Mouse (Mus musculus) lung, adult 2 months (tissue): ENCODE results near the gene March7. TPM values are rescaled to one million over a fixed set of nuclear protein-coding genes. Genes with fewer than 3 reads are reported as not detected.

Source experiments
- DNase-seq: peaks from one replicate; pipeline ENCODE4 v3.0.0; 2022
- H3K4me1 ChIP-seq: fragments of 200-500 bp; 2 replicates; pipeline ENCODE4 v1.6.1; 2011; ENCODE audit warnings: low read length; ENCODE audit not compliant: control insufficient read depth, insufficient read depth
- H3K4me3 ChIP-seq: fragments of 200-500 bp; replicated peaks from 2 replicates; pipeline ENCODE3; 2011; ENCODE audit warnings: low read depth, mild to moderate bottlenecking, control low read depth, low read length; ENCODE audit errors: extremely low read depth
- CTCF ChIP-seq: fragments of 200-500 bp; IDR thresholded peaks from 2 replicates; pipeline ENCODE4 v1.5.1; 2011; ENCODE audit warnings: mild to moderate bottlenecking, low read length, control low read depth; ENCODE audit not compliant: insufficient read depth
- POLR2A ChIP-seq: fragments of 200-500 bp; IDR thresholded peaks from 2 replicates; pipeline ENCODE4 v1.6.1; 2011; ENCODE audit warnings: low read depth, mild to moderate bottlenecking, control low read depth, low read length, borderline replicate concordance; ENCODE audit errors: extremely low read depth
- WGBS: fragments of 180-500 bp; shearing (Covaris S2); methylation state at CpG from one replicate; pipeline ENCODE4 v1.1.7; 2018; 5-methylcytosine and 5-hydroxymethylcytosine counted together
- polyA plus RNA-seq: library from polyadenylated mRNA; depleted of rRNA; stranded (reverse); fragments of >200 nt; gene quantifications from 2 replicates; pipeline ENCODE4 v1.2.3, GENCODE M21; 2012

The March7 gene
- polyA plus RNA-seq, 1 experiment = 13.4 TPM

DNA sequence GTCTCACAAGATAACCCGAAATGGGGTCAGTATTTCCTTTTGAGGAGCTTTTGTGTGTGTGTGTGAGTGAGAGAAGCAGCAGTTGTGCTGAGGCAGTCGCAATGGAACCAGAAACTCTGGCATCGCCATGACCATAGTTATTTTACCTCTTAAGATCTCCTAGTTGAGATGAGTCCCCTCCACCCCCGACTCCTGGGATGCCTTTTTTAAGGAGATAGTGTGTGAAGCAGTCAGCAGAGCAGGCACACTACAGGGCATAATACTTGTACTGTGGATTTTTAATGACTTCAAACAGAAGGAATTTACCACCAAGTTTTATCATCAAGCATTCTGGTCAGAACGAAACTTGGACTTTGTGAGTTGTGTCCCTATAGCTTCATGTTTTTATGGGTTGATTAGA lies 1.1 kb downstream of the March7 start:
- Histone ChIP-seq H3K4me3 (peak overlapping the region; percentile 93), H3K4me1 (peaks cover 31% of the 10 kb centered on the region)
- WGBS = 5% methylated on average over 5 of the region's 5 CpGs
- no peak for DNase-seq
- TF ChIP-seq CTCF (no peak), POLR2A (no peak)

DNA sequence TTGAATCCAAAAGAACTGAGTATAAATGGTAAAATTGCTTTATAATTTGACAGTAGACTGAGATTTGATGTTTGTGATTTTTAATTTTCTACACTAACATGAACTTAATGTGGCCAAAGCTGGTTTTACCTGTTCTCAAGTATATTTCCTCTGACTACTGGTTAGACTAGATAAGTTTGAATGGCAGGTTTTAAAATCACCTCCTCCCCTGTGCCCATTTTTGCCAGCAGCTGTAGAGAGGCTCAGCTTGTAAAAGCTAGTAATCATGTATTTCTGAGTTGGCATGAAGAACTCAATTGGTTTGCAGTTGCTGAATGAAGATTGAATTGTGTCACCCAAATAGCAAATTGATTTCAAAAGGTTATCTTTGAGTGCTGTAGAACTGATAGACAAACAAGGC lies 2.8 kb downstream of the March7 start:
- Histone ChIP-seq H3K4me3 (no peak overlapping the region), H3K4me1 (peaks cover 41% of the 10 kb centered on the region)
- DNase-seq = no peak
- TF ChIP-seq POLR2A (no peak), CTCF (no peak)

DNA sequence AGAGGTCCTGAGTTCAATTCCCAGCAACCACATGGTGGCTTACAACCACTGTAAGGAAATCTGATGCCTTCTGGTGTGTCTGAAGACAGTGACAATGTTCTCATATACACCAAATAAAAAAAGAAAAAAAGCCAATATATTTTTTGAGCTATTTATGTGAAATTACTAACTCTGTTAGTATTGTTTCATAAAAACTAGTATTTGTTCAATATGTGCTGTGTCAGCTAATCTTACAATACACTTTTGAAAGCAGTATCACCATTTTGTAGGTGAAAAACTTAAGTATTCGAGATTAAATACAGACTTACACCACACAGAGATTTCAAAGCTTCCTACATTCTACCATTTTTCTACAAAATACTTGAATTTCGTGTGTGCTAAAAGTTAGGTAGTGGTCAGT lies 5.0 kb downstream of the March7 start:
- TF ChIP-seq CTCF = no peak
- TF ChIP-seq POLR2A = no peak
- DNase-seq = no peak
- 87% methylated on average over 2 of the region's 2 CpGs for WGBS
- Histone ChIP-seq H3K4me3 (no peak overlapping the region), H3K4me1 (peaks cover 38% of the 10 kb centered on the region)

DNA sequence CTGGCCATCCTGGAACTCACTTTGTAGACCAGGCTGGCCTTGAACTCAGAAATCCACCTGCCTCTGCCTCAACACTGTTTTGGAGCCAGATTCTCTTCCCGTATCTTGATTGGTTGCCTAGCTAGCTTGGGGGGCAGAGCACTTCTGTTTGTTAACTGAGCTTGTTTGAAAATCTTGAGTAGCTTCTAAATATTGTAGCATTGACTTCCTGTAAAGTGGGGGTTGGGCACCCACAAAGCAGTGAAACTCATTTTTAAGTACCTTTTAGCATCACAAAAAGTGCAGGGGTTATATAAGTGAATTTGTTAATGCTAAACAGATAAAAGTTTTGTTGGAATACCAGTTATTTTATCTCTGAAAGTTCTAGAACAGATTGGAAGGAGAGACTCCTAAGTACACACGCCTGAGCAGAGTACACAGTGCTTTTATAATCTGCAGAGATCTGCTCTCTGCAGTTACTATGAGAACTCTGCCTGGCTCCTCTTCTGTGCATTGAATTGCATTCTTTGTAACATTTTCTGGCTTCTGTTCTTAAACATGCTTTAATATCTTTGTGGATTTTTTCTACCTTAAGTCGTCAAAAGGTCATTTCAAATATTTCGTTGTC lies 7.0 kb downstream of the March7 start:
- Histone ChIP-seq H3K4me1 (peaks cover 41% of the 10 kb centered on the region), H3K4me3 (no peak overlapping the region)
- TF ChIP-seq POLR2A (no peak), CTCF (no peak)
- DNase-seq = no peak
- 34% methylated on average over 4 of the region's 4 CpGs for WGBS

DNA sequence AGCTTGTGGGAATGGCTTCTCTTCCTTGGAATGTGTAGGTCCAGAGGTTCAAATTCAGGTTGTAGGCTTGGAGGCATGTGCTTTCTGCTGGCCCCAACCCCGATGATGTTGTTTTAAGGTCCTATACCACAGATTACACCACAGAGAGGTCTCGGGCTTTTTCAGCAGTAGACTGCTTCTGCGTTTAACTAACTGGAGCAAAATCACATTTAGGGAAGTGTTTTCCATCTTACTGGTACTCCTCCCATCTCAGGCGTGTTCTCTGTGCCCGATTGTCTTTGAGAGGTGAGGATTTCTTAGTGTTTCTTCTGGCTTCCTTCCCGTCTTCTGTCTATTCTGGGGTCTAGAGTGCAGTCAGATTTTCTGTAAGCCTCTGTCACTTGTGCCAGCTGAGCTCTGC lies 7.9 kb downstream of the March7 start:
- no peak for DNase-seq
- 29% methylated on average over 6 of the region's 6 CpGs for WGBS

DNA sequence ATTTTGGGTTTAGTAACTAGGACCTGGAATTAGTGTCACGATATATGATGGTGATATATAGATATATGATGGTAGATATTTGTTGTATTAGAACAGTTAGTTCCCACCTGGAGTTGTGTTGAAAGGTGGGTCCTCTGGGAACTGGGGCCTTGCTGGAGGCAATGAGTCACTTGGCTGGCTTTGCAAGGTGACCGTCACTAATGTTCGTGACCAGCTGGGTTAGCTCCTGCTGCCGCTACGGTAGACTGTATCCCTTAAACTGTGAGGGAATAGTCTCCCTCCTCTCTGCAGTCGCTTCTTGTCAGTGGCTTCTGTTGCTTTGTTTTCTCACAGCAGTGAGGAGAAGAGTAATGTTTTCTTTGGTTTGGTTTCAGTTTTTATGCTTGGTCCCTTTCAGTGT lies 11.5 kb downstream of the March7 start:
- TF ChIP-seq POLR2A (no peak), CTCF (no peak)
- WGBS = 36% methylated on average over 6 of the region's 6 CpGs
- no peak for DNase-seq
- Histone ChIP-seq H3K4me3 (no peak overlapping the region), H3K4me1 (peaks cover 22% of the 10 kb centered on the region)

More for the DNA sequence above, 7.9 kb downstream of the March7 start:
- Histone ChIP-seq H3K4me3 (no peak overlapping the region), H3K4me1 (peaks cover 37% of the 10 kb centered on the region)
- TF ChIP-seq POLR2A = no peak
- TF ChIP-seq CTCF = no peak

DNA sequence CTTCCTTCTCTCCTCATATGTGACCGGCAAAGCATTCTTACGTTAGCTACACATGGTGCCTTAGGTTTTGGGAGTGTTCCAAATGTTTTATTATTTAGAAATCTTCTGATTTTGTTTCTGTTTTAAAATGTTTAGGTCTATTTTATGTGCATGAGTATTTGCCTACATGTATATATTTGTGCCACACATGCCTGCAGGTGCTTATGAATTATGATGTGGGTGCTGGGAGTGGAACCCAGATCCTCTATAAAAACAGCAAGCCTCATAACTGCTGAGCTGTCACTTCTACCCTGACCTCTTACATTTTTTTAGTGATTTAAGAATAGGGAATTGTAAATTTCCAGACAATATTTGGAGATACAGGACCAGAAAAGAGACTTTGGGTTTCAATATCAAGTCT lies 12.3 kb downstream of the March7 start:
- Histone ChIP-seq H3K4me3 (no peak overlapping the region), H3K4me1 (peaks cover 18% of the 10 kb centered on the region)
- WGBS = 41% methylated on average over 2 of the region's 2 CpGs
- TF ChIP-seq CTCF (no peak), POLR2A (no peak)
- no peak for DNase-seq

DNA sequence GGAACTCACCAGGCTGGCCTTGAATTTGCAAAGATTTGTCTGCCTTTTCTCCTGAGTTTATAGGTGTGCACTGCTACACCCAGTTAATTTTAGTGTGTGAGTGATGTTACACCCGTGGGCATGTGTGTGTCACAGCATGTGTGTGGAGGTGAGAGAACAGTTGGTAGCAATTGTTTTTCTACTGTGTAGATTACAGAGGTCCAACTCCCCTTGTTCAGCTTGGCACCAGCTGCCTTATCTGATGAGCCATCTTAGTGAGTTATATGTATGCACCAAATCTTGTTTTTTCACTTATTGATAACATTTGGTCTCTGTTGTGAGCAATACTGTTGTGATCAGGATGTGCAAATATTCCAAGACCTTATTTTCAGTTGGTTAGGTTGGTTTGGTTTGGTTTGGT lies 13.8 kb downstream of the March7 start:
- H3K4me3 ChIP-seq = no peak overlapping the region
- no peak for DNase-seq
- WGBS = 39% methylated on average over 1 of the region's 1 CpGs
- H3K4me1 ChIP-seq = peaks cover 11% of the 10 kb centered on the region
- TF ChIP-seq CTCF = no peak
- no peak for TF ChIP-seq POLR2A

DNA sequence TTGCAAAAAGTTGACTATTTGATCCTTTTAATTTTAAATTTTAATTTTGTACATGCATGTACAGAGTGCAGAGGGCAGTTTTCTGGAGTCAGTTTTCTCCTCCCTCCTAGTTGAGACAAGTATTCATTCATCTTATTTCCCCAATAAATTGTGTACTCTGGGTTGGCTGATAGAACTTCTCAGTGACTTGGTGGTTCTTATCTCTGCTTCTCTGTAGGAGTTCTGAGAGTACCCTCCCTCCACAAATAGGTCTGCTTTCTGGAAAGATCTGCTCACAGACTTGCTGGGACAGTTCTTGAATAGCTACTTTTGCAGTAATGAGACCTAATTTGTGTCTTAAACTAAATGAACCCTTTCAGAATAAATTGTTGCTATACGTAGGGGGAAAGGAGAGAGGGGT lies 18.8 kb downstream of the March7 start:
- Histone ChIP-seq H3K4me1 (peaks cover 3% of the 10 kb centered on the region), H3K4me3 (no peak overlapping the region)
- WGBS = 86% methylated on average over 1 of the region's 1 CpGs
- no peak for DNase-seq
- TF ChIP-seq CTCF (no peak), POLR2A (no peak)

DNA sequence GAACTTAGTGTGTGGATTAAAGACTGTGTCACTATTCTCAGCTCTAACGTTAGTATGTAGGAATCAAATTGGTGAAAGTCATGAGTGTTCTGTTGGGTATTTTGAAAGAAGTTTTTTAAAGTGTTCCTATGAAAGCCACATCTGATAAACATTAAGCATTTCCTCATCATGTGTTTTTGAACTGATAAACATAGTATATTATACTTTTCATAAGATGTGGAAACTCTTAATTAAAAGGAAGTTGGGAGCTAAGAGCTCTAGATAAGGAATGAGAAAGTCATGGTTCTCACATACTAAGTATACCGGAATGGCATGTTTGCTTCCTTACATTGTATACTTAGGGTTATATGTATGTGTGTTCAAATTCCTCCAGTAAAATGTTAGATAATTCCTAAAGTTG lies 20.7 kb downstream of the March7 start:
- Histone ChIP-seq H3K4me3 (no peak overlapping the region), H3K4me1 (no peaks in the 10 kb centered on the region)
- no peak for TF ChIP-seq CTCF
- no peak for TF ChIP-seq POLR2A
- no peak for DNase-seq
- 66% methylated on average over 2 of the region's 2 CpGs for WGBS

DNA sequence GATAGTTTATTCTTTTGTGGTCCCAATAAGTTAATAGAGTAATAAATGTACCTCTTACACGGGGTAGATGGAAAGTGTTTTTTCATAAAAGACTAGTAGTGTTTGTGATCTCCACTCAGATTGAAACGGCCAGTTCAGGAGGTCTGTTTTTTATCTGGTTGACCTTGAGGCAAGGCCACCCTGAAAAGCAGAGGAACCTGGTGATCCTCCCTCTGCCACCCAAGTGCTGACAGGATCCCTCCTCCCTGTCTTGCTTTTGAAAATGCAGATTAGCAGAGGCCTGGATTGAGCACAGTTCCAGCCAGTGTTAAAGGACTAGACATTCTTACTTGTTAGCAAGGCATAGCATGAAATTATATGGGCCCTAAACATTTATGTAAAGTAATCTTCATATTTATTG lies 23.5 kb downstream of the March7 start:
- DNase-seq = no peak
- H3K4me1 ChIP-seq = no peaks in the 10 kb centered on the region
- H3K4me3 ChIP-seq = no peak overlapping the region
- TF ChIP-seq CTCF = no peak
- no peak for TF ChIP-seq POLR2A
- WGBS = 45% methylated on average over 2 of the region's 2 CpGs
